Mouse (Mus musculus) heart, embryonic 13.5 days (tissue): Measurements from ENCODE around the gene Cnnm4. TPM values are rescaled to one million over a fixed set of nuclear protein-coding genes. Genes with fewer than 3 reads are reported as not detected.

ENCODE experiments used
- ATAC-seq: fragments of 200-750 bp; cut with Nextera tagmentation; 2 replicates; pipeline ENCODE4 v1.8.0; 2017; ENCODE audit warnings: moderate TSS enrichment; ENCODE audit not compliant: insufficient number of reproducible peaks, low FRiP score, low TSS enrichment; ENCODE audit errors: extremely low read depth
- H3K27ac ChIP-seq: fragments of 300-500 bp; sonication (generic); replicated peaks from 2 replicates; pipeline ENCODE4 v1.5.1; 2015; ENCODE audit warnings: moderate library complexity, mild to moderate bottlenecking, inconsistent platforms
- H3K27me3 ChIP-seq: fragments of 300-500 bp; sonication (generic); replicated peaks from 2 replicates; pipeline ENCODE4 v1.6.1; 2015; ENCODE audit warnings: mild to moderate bottlenecking, inconsistent platforms
- H3K36me3 ChIP-seq: fragments of 300-500 bp; sonication (generic); 2 replicates; pipeline ENCODE4 v1.6.1; 2015; ENCODE audit warnings: mild to moderate bottlenecking, inconsistent platforms
- H3K4me1 ChIP-seq: fragments of 300-500 bp; sonication (generic); 2 replicates; pipeline ENCODE4 v1.6.1; 2015; ENCODE audit warnings: inconsistent platforms
- H3K4me2 ChIP-seq: fragments of 300-500 bp; sonication (generic); 2 replicates; pipeline ENCODE4 v1.6.1; 2015; ENCODE audit warnings: inconsistent platforms, mild to moderate bottlenecking, moderate library complexity
- H3K4me3 ChIP-seq: fragments of 300-500 bp; sonication (generic); 2 replicates; pipeline ENCODE4 v1.5.1; 2015; ENCODE audit warnings: moderate library complexity, mild to moderate bottlenecking, inconsistent platforms
- H3K9ac ChIP-seq: fragments of 300-500 bp; sonication (generic); 2 replicates; pipeline ENCODE4 v1.6.1; 2015; ENCODE audit warnings: inconsistent platforms, mild to moderate bottlenecking, moderate library complexity
- H3K9me3 ChIP-seq: fragments of 300-500 bp; sonication (generic); 2 replicates; pipeline ENCODE4 v1.6.1; 2016; ENCODE audit warnings: inconsistent platforms
- WGBS: fragments of 180-500 bp; shearing (Covaris S2); methylation state at CpG from one replicate; pipeline ENCODE4 v1.1.7; 2015; ENCODE audit warnings: mixed read lengths; 5-methylcytosine and 5-hydroxymethylcytosine counted together
- polyA plus RNA-seq: library from polyadenylated mRNA; unstranded; fragments of >200 nt; fragmentation: Nextera tagmentation; extraction: Ambion mirVana; gene quantifications from 2 replicates; pipeline ENCODE4 v1.2.1, GENCODE M21; 2015

The Cnnm4 gene
- polyA plus RNA-seq, 1 experiment from 2014 or later = 6.3 TPM

DNA sequence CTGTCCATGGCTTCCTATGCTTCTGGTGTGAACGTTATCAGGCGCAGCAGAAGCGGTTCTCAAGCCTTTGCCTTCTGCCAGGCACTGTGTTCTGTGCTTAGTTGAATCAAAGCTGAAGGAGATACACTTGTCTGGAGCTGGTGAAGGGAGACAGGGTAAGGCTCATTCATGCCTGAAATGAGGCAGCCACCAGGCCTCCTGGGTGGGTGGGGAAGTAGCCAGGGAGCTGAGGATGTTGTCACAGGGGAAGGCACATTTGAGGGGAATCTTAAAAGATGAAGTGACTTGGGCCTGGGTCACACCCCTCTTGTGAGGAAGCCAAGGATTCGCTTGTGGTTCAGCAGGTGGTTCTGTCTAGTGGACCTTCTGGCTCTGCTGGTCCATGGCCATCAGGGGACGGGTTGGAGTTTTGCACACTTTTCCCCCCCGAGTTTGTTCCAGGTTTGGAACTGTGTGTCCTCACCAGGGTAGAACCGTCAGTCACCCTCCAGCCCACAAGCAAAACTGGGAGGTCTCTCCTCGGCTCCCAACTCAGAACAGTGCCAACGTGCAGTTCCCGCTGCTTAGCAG, 1.9 kb downstream of the Cnnm4 start:
- peak overlapping the region; percentile 75 for H3K4me3 ChIP-seq
- no peak overlapping the region for H3K27ac ChIP-seq
- H3K27me3 ChIP-seq = no peaks in the 10 kb centered on the region; the same call in 1 of the 2 replicates
- H3K4me2 ChIP-seq = peak overlapping the region; percentile 94
- H3K36me3 ChIP-seq = no peaks in the 10 kb centered on the region
- H3K9ac ChIP-seq = peak overlapping the region; percentile 60
- ATAC-seq = no peak
- WGBS = 66% methylated on average over 10 of the region's 10 CpGs
- H3K4me1 ChIP-seq = peaks cover 70% of the 10 kb centered on the region
- no peaks in the 10 kb centered on the region for H3K9me3 ChIP-seq

DNA sequence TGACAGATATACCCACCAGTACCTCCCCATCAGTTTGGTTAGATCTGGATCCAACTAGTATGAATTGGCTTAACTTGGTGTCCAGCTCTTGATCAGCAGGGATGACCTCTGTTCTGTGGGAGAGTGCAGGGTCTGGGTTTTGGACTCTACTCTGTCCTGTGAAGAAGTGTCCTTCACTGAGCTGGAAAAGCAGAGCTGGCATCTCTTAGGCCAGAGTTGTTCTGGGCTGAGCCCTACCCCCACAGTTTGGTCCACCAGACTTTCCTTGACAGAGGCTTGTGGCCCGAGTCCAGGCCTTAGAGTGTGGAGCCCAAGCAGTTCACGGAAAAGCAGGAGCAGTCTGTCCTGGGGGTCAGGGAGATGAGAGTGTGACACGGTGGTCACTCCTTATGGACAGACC, 3.2 kb downstream of the Cnnm4 start:
- Histone ChIP-seq H3K36me3 (no peaks in the 10 kb centered on the region), H3K4me2 (peak overlapping the region; percentile 94), H3K27ac (no peak overlapping the region), H3K4me3 (peak overlapping the region; percentile 17), H3K4me1 (peaks cover 72% of the 10 kb centered on the region), H3K9me3 (no peaks in the 10 kb centered on the region), H3K27me3 (no peaks in the 10 kb centered on the region; the same call in 1 of the 2 replicates), H3K9ac (0 out of 2 replicates have a peak overlapping the region, but pooled peaks have one; percentile 34)
- 46% methylated on average over 3 of the region's 3 CpGs for WGBS
- no peak for ATAC-seq

DNA sequence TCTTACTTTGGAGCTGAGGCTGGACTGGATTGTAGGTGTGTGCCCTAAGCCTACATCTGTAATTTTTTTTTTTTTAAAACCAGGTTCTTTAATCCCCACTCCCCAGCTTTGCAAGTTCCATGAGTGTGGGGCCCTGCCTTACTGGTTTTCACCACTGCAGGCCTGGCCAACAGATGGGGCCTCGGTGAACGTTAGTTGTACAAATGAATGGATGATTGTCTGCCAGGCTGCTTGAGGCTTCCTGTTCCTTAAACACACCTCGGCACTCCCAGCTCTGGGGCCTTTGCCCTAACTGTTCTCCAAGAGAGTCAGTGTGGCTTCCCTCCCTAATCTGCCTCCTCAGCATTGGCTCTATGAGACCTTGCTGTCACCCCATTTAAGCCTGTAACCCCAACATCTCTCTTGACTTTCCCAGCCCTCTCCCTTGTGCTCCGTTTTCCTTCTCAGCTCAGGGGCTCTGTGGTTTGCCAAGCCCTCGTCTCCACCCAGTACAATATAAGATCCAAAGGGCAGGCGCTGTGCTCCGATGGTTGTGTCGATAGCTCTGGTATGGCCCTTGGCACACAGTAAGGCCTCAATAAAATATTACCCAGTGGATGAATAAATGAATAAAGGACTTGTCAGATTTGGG, 4.2 kb downstream of the Cnnm4 start:
- peak overlapping the region; percentile 94 for H3K4me2 ChIP-seq
- no peaks in the 10 kb centered on the region; the same call in 1 of the 2 replicates for H3K27me3 ChIP-seq
- no peaks in the 10 kb centered on the region for H3K9me3 ChIP-seq
- H3K9ac ChIP-seq = peak overlapping the region; percentile 34; the same call in 1 of the 2 replicates
- H3K4me3 ChIP-seq = peak overlapping the region; percentile 17; the same call in 1 of the 2 replicates
- ATAC-seq = no peak
- H3K27ac ChIP-seq = 0 out of 2 replicates have a peak overlapping the region, but pooled peaks have one; percentile 9
- 58% methylated on average over 8 of the region's 8 CpGs for WGBS
- H3K36me3 ChIP-seq = no peaks in the 10 kb centered on the region
- H3K4me1 ChIP-seq = peaks cover 72% of the 10 kb centered on the region

DNA sequence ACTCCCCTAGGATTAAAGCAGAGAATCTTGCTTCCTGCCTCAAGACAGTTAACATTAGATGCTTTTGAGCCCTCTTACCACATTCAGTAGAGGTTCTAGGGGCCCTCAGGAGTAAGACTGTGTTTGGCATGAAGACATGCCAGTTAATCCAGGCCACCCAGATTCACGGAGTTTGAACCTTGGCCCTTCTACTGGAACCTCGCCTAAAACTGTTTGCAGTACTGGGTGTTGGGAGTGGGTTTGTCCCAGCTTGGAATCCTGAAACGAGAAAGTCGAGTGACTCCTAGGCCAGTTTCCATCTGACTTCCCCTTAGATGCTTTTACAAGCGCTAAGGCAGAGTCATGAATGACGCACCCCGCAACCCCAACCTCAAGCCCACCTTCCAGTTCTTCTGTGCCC, 5.0 kb downstream of the Cnnm4 start:
- 76% methylated on average over 7 of the region's 7 CpGs for WGBS
- no peak overlapping the region for H3K27ac ChIP-seq
- no peak for ATAC-seq
- H3K4me3 ChIP-seq = no peak overlapping the region
- peaks cover 68% of the 10 kb centered on the region for H3K4me1 ChIP-seq
- H3K36me3 ChIP-seq = no peaks in the 10 kb centered on the region
- no peaks in the 10 kb centered on the region for H3K9me3 ChIP-seq
- H3K9ac ChIP-seq = no peak overlapping the region
- H3K27me3 ChIP-seq = no peaks in the 10 kb centered on the region; the same call in 1 of the 2 replicates
- no peak overlapping the region for H3K4me2 ChIP-seq

DNA sequence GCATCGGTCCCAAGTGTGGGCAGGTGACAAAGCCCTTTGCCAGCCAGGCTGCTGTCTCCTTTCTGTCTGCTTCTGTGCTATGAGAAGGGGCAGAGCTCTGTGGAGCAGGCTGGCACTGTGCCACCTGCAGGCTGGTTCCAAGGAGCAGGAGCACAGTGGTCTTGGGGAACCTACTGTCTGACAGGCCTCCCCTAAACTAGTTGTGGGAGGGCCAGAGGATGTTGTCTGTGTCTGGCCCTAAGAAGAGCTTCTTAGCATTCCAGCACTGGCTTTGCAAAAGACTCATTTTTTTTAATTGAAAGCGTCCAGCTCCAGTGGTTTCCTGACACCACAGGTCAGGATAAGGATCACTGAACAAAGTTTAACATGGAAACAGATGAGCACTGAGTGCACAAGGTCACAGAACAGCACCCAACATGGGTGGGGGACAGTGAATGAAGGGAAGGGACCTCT, 6.9 kb downstream of the Cnnm4 start:
- no peak for ATAC-seq
- H3K4me3 ChIP-seq = no peak overlapping the region
- 68% methylated on average over 2 of the region's 2 CpGs for WGBS

DNA sequence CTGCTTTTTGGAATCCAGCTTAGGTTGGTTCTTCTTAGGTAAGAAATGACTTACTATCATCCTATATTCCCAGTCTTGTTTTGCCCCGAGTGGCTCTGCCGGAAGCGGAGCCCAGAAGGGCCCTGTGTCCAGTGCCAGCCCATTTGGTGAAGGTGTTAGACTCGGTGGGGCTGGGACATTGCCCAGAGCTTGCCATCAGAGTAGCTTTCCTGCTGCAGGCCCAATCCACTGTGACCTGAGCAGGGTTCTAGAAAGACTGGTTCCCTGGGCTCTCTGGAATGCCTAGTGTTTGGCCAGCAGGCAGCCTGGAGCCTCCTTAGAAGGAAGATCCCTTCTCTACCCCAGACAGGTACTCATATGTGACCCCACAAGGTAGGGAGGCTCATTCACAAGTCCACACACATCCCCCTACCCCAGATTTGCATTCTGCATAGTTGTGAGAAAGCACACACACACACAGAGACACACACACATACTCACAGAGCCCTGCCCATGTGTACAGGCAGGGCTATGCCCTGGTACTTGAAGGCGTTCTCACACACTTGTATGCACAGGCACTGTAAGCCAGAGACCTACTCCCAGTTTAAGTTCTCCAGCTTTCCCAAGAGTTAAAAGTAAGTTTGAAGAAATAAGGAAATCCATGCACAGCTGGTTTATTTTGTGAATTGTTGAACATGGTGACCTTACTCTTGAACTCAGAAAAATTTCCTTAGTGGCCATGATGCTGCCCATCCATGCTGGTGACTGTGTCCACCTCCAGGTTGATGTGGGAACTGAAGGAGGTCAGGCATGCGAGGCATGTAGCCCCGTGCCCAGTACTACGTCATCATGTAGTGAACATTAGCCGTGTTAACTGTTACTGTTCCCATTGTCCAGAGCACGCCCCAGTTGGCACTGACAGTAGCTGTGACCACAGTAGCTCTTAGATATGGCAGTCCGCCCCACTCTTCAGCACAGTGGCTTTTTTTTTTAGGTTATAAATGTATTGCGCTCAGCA, 8.8 kb downstream of the Cnnm4 start:
- H3K4me1 ChIP-seq = peaks cover 41% of the 10 kb centered on the region
- H3K27me3 ChIP-seq = no peaks in the 10 kb centered on the region
- H3K36me3 ChIP-seq = no peaks in the 10 kb centered on the region
- no peak for ATAC-seq
- no peak overlapping the region for H3K27ac ChIP-seq
- no peak overlapping the region for H3K4me2 ChIP-seq
- no peaks in the 10 kb centered on the region for H3K9me3 ChIP-seq
- no peak overlapping the region for H3K9ac ChIP-seq
- WGBS = 79% methylated on average over 12 of the region's 12 CpGs
- H3K4me3 ChIP-seq = no peak overlapping the region

More for the DNA sequence above, 6.9 kb downstream of the Cnnm4 start:
- no peaks in the 10 kb centered on the region for H3K9me3 ChIP-seq
- H3K27me3 ChIP-seq = no peaks in the 10 kb centered on the region
- H3K36me3 ChIP-seq = no peaks in the 10 kb centered on the region
- peaks cover 55% of the 10 kb centered on the region for H3K4me1 ChIP-seq
- no peak overlapping the region; the same call in 1 of the 2 replicates for H3K27ac ChIP-seq
- no peak overlapping the region for H3K4me2 ChIP-seq
- H3K9ac ChIP-seq = peak overlapping the region; percentile 14; the same call in 1 of the 2 replicates

DNA sequence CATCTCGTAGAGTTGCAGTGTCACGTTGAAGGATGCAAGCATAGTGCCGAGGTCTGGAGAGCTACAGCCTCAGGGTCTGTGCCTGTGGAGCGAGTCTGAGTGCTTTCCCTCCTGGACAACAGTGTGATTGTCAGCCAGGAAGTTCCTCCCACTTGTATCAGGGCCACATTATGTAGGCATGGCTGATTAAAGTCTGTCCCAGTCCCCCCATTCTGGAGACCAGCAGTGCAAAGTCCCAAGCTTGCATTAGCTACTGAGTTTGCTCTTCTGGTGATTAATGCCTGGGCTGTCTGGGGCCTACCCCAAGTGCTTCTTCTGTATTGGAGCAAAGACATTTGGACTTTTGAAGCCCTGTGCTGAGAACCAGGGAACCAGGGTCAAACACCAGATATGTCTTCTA, 12.4 kb downstream of the Cnnm4 start:
- Histone ChIP-seq H3K36me3 (no peaks in the 10 kb centered on the region), H3K27me3 (no peaks in the 10 kb centered on the region), H3K9me3 (no peaks in the 10 kb centered on the region), H3K4me2 (no peak overlapping the region), H3K4me3 (no peak overlapping the region), H3K27ac (no peak overlapping the region), H3K9ac (no peak overlapping the region), H3K4me1 (0 out of 2 replicates have a peak, but pooled peaks cover 7% of the 10 kb centered on the region)
- 56% methylated on average over 4 of the region's 4 CpGs for WGBS
- no peak for ATAC-seq

DNA sequence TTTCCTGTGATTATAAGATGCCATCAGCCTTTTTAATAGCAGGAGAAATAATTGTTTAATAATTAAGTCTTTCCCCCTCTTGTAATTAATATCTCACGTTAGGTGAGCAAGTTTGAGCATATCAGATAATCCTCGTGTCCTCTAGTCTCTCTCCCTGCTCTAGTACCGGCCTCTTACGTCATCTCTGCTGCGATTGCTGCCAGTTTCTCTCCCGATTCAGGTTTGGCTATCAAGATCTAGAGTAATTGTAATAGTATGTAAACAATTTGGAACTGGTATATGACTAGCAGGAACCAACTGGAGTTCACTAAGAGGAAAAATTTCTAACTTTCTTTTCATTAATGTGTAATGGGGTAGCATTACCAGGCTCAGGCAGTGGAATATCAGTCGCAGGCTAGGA, 13.7 kb downstream of the Cnnm4 start:
- ATAC-seq = no peak
- H3K27me3 ChIP-seq = no peaks in the 10 kb centered on the region
- 60% methylated on average over 7 of the region's 7 CpGs for WGBS
- no peak overlapping the region for H3K9ac ChIP-seq
- no peak overlapping the region for H3K4me3 ChIP-seq
- H3K36me3 ChIP-seq = no peaks in the 10 kb centered on the region
- H3K4me1 ChIP-seq = 0 out of 2 replicates have a peak, but pooled peaks cover 7% of the 10 kb centered on the region
- H3K27ac ChIP-seq = no peak overlapping the region
- no peak overlapping the region for H3K4me2 ChIP-seq
- no peaks in the 10 kb centered on the region for H3K9me3 ChIP-seq

DNA sequence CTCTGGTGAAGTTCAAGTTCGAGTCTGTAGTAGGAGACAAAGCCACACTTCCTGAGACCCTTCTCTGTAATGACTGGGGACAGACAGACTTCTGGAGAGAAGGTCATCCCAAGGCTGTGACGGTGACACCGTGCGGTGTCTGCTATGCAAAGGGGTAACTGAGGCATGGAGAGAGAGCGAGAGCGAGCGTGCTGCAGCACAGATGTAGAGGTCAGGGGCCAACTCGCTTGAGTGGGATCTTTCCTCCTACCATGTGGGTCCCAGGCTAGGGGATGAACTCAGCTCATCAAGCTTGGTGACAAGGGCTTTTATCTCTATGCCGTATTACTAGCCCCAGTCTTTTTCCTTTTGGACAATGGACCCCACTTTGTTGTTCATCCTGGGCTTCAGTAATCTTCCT, 15.7 kb downstream of the Cnnm4 start:
- H3K9ac ChIP-seq = no peak overlapping the region
- H3K4me1 ChIP-seq = peaks cover 10% of the 10 kb centered on the region
- no peaks in the 10 kb centered on the region for H3K9me3 ChIP-seq
- no peaks in the 10 kb centered on the region for H3K27me3 ChIP-seq
- no peak for ATAC-seq
- no peak overlapping the region for H3K27ac ChIP-seq
- H3K36me3 ChIP-seq = no peaks in the 10 kb centered on the region
- no peak overlapping the region for H3K4me3 ChIP-seq
- no peak overlapping the region for H3K4me2 ChIP-seq
- 88% methylated on average over 9 of the region's 9 CpGs for WGBS

DNA sequence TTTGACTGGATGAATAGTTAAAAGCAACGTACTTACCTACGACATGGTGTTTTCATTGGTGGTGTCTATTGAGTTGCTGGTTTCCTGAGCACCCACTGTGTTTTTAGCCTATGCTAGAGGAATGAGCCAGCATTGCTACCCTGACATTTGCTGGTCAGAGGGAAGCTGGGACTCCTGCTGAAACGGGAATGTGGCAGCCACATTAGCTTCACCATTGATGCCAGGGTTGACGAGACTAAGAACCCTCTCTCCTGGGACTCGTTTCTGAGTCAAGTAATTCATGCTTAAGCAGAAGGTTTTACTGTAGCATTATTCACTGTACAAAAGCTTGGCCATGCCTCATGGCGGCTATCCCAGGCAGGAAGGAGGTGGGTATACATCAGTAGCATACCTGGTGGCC, 18.2 kb downstream of the Cnnm4 start:
- no peak overlapping the region for H3K4me2 ChIP-seq
- H3K27me3 ChIP-seq = no peaks in the 10 kb centered on the region
- H3K36me3 ChIP-seq = no peaks in the 10 kb centered on the region
- H3K9me3 ChIP-seq = no peaks in the 10 kb centered on the region
- no peak overlapping the region for H3K27ac ChIP-seq
- 76% methylated on average over 6 of the region's 6 CpGs for WGBS
- peaks cover 9% of the 10 kb centered on the region for H3K4me1 ChIP-seq
- H3K4me3 ChIP-seq = no peak overlapping the region
- ATAC-seq = no peak
- H3K9ac ChIP-seq = no peak overlapping the region
